Mouse (Mus musculus): ENCODE measurements around the gene Fam57b.

Fam57b gene

GRCm38 (mm10) chr7:126831539-126831938 lies 34.1 kb downstream of the Fam57b start, which contains the start of gene 4930451I11Rik:
TSS of gene 4930451I11Rik (minus strand) at chr7:126831639.
- no peak for DNase-seq (ENCODE audit: low spot score)

GRCm38 (mm10) chr7:126832036-126832598 lies 34.6 kb downstream of the Fam57b start:
- DNase-seq (ENCODE audit: low spot score) = peak; percentile 64

- DNase-seq (ENCODE audit: low spot score) = no peak
These were observed 35.8 kb downstream of the Fam57b start for GRCm38 (mm10) chr7:126833294-126833693.

- no peak for DNase-seq (ENCODE audit: low spot score)
These were observed 45.8 kb downstream of the Fam57b start for GRCm38 (mm10) chr7:126843276-126843675.

- DNase-seq (ENCODE audit: low spot score) = no peak
These were observed 48.0 kb downstream of the Fam57b start for GRCm38 (mm10) chr7:126845516-126845915.

GRCm38 (mm10) chr7:126847116-126847420 lies 49.6 kb downstream of the Fam57b start, which contains the start of gene Doc2a:
TSS of gene Doc2a (plus strand) at chr7:126847416.
- DNase-seq (ENCODE audit: low spot score) = no peak

GRCm38 (mm10) chr7:126847421-126848398 lies 50.2 kb downstream of the Fam57b start:
- no peak for DNase-seq (ENCODE audit: low spot score)

- DNase-seq (ENCODE audit: low spot score) = no peak
These were observed 51.3 kb downstream of the Fam57b start for GRCm38 (mm10) chr7:126848794-126849193.

- no peak for DNase-seq (ENCODE audit: low spot score)
These were observed 52.7 kb downstream of the Fam57b start for GRCm38 (mm10) chr7:126850161-126850560.

GRCm38 (mm10) chr7:126851192-126851591 lies 53.7 kb downstream of the Fam57b start:
- DNase-seq (ENCODE audit: low spot score) = no peak

GRCm38 (mm10) chr7:126853454-126853853 lies 56.0 kb downstream of the Fam57b start:
- DNase-seq (ENCODE audit: low spot score) = no peak

- no peak for DNase-seq (ENCODE audit: low spot score)
These were observed 58.2 kb downstream of the Fam57b start for GRCm38 (mm10) chr7:126855641-126856040.

GRCm38 (mm10) chr7:126856741-126857420 lies 59.4 kb downstream of the Fam57b start:
- DNase-seq (ENCODE audit: low spot score) = no peak

GRCm38 (mm10) chr7:126860987-126861386 lies 63.5 kb downstream of the Fam57b start:
- no peak for DNase-seq (ENCODE audit: low spot score)

GRCm38 (mm10) chr7:126861429-126862130 lies 64.1 kb downstream of the Fam57b start, which contains the start of gene Hirip3:
TSS of gene Hirip3 (plus strand) at chr7:126861972.
- peak; percentile 91 for DNase-seq (ENCODE audit: low spot score)

GRCm38 (mm10) chr7:126862147-126862784 lies 64.8 kb downstream of the Fam57b start, which contains the start of gene Ino80e:
TSS of gene Ino80e (minus strand) at chr7:126862377.
- peak; percentile 91 for DNase-seq (ENCODE audit: low spot score)

- DNase-seq (ENCODE audit: low spot score) = no peak
These were observed 66.3 kb downstream of the Fam57b start for GRCm38 (mm10) chr7:126863791-126864190.

- no peak for DNase-seq (ENCODE audit: low spot score)
These were observed 70.1 kb downstream of the Fam57b start for GRCm38 (mm10) chr7:126867534-126867933.

GRCm38 (mm10) chr7:126868003-126868402 lies 70.5 kb downstream of the Fam57b start:
- DNase-seq (ENCODE audit: low spot score) = no peak

GRCm38 (mm10) chr7:126869780-126870519 lies 72.5 kb downstream of the Fam57b start:
- no peak for DNase-seq (ENCODE audit: low spot score)

- DNase-seq (ENCODE audit: low spot score) = no peak
These were observed 73.0 kb downstream of the Fam57b start for GRCm38 (mm10) chr7:126870520-126870891.
